Mouse (Mus musculus) hindbrain, postnatal 0 days (tissue): ENCODE data around the gene Phpt1. TPM values are rescaled to one million over a fixed set of nuclear protein-coding genes. Genes with fewer than 3 reads are reported as not detected.
A peak's percentile ranks its signal among the peaks of the same experiment; 100 is the strongest.

Experiments used
- ATAC-seq: fragments of 200-750 bp; cut with Nextera tagmentation; 2 replicates; pipeline ENCODE4 v1.8.0; 2017; ENCODE audit warnings: mild to moderate bottlenecking, moderate TSS enrichment, moderate library complexity
- DNase-seq: peaks from one replicate; pipeline ENCODE4 v3.0.0-alpha.2; 2015; ENCODE audit warnings: low spot score
- H3K27ac ChIP-seq: fragments of 300-500 bp; sonication (generic); 2 replicates; pipeline ENCODE4 v1.5.1; 2014; ENCODE audit warnings: mild to moderate bottlenecking
- H3K27me3 ChIP-seq: fragments of 300-500 bp; sonication (generic); 2 replicates; pipeline ENCODE4 v1.6.1; 2014; ENCODE audit warnings: low read length, mixed read lengths; ENCODE audit not compliant: insufficient read depth
- H3K36me3 ChIP-seq: fragments of 300-500 bp; sonication (generic); 2 replicates; pipeline ENCODE4 v1.6.1; 2014; ENCODE audit warnings: low read length, mixed read lengths; ENCODE audit not compliant: insufficient read depth
- H3K4me1 ChIP-seq: fragments of 300-500 bp; sonication (generic); 2 replicates; pipeline ENCODE4 v1.6.1; 2014; ENCODE audit warnings: antibody characterized with exemption, low read length, mixed read lengths; ENCODE audit not compliant: insufficient read depth
- H3K4me2 ChIP-seq: fragments of 300-500 bp; sonication (generic); 2 replicates; pipeline ENCODE4 v1.6.1; 2014; ENCODE audit warnings: low read depth, mild to moderate bottlenecking, low read length, moderate library complexity, mixed read lengths
- H3K4me3 ChIP-seq: fragments of 300-500 bp; sonication (generic); 2 replicates; pipeline ENCODE4 v1.5.1; 2014; ENCODE audit warnings: low read length
- H3K9ac ChIP-seq: fragments of 300-500 bp; sonication (generic); replicated peaks from 2 replicates; pipeline ENCODE4 v1.6.1; 2014; ENCODE audit warnings: mild to moderate bottlenecking, low read length, moderate library complexity, mixed read lengths
- H3K9me3 ChIP-seq: fragments of 300-500 bp; sonication (generic); 2 replicates; pipeline ENCODE4 v1.6.1; 2016; ENCODE audit warnings: low read length, mixed read lengths
- CTCF ChIP-seq: IDR thresholded peaks from 2 replicates; pipeline ENCODE4 v1.5.1; 2016; ENCODE audit warnings: antibody characterized with exemption, control low read depth, low read depth
- WGBS: fragments of 180-500 bp; shearing (Covaris S2); extraction: QIAGEN DNeasy Blood & Tissue Kit; methylation state at CpG from one replicate; pipeline ENCODE4 v1.1.7; 2014; 5-methylcytosine and 5-hydroxymethylcytosine counted together
- polyA plus RNA-seq: library from polyadenylated mRNA; unstranded; fragments of >200 nt; fragmentation: Nextera tagmentation; extraction: Ambion mirVana; gene quantifications from 2 replicates; pipeline ENCODE4 v1.2.1, GENCODE M21; 2015
- total RNA-seq: library from RNA; depleted of rRNA; stranded (reverse); fragments of >200 nt; gene quantifications from 2 replicates; pipeline ENCODE4 v1.2.3, GENCODE M21; 2014

Gene Phpt1
- total and polyA plus RNA-seq, 2 experiments from 2014 or later = 48.2 to 242 TPM

- WGBS = 15% methylated on average over 11 of the region's 11 CpGs
- no peak for TF ChIP-seq CTCF
- Histone ChIP-seq H3K36me3 (peaks cover 9% of the 10 kb centered on the region; the same call in 1 of the 2 replicates), H3K4me2 (peak overlapping the region; percentile 92), H3K9me3 (no peaks in the 10 kb centered on the region), H3K27ac (peak overlapping the region; percentile 86), H3K27me3 (peaks cover 28% of the 10 kb centered on the region), H3K4me3 (peak overlapping the region; percentile 56), H3K9ac (peak overlapping the region; percentile 67), H3K4me1 (peaks cover 17% of the 10 kb centered on the region)
- DNase-seq (no peak), ATAC-seq (no peak)
Measured at GRCm38 (mm10) chr2:25574136-25574535, 888 bp downstream of the Phpt1 start.

GRCm38 (mm10) chr2:25573068-25573467, 2.0 kb downstream of the Phpt1 start:
- Histone ChIP-seq H3K4me3 (no peak overlapping the region), H3K9me3 (no peaks in the 10 kb centered on the region), H3K4me2 (peak overlapping the region; percentile 92), H3K4me1 (peaks cover 17% of the 10 kb centered on the region), H3K36me3 (peaks cover 5% of the 10 kb centered on the region; the same call in 1 of the 2 replicates), H3K9ac (0 out of 2 replicates have a peak overlapping the region, but pooled peaks have one; percentile 31), H3K27ac (no peak overlapping the region), H3K27me3 (peaks cover 17% of the 10 kb centered on the region)
- TF ChIP-seq CTCF = no peak
- ATAC-seq (no peak), DNase-seq (no peak)
- WGBS = 96% methylated on average over 2 of the region's 2 CpGs

- Histone ChIP-seq H3K4me1 (peaks cover 17% of the 10 kb centered on the region), H3K9ac (0 out of 2 replicates have a peak overlapping the region, but pooled peaks have one; percentile 5), H3K9me3 (no peaks in the 10 kb centered on the region), H3K4me2 (no peak overlapping the region), H3K36me3 (no peaks in the 10 kb centered on the region), H3K4me3 (no peak overlapping the region), H3K27me3 (0 out of 2 replicates have a peak, but pooled peaks cover 2% of the 10 kb centered on the region), H3K27ac (no peak overlapping the region)
- TF ChIP-seq CTCF = no peak
- DNase-seq (no peak), ATAC-seq (no peak)
- 93% methylated on average over 4 of the region's 4 CpGs for WGBS
Measured at GRCm38 (mm10) chr2:25571221-25571620, 3.8 kb downstream of the Phpt1 start.

GRCm38 (mm10) chr2:25569323-25569722, 5.7 kb downstream of the Phpt1 start:
- Histone ChIP-seq H3K4me1 (0 out of 2 replicates have a peak, but pooled peaks cover 11% of the 10 kb centered on the region), H3K4me2 (no peak overlapping the region), H3K9ac (no peak overlapping the region), H3K27ac (no peak overlapping the region), H3K4me3 (no peak overlapping the region), H3K9me3 (no peaks in the 10 kb centered on the region), H3K27me3 (no peaks in the 10 kb centered on the region), H3K36me3 (0 out of 2 replicates have a peak, but pooled peaks cover 6% of the 10 kb centered on the region)
- WGBS = 88% methylated on average over 3 of the region's 3 CpGs
- TF ChIP-seq CTCF = no peak
- no peak for DNase-seq
- ATAC-seq = no peak

- WGBS = 92% methylated on average over 6 of the region's 6 CpGs
- Histone ChIP-seq H3K4me2 (no peak overlapping the region), H3K4me1 (0 out of 2 replicates have a peak, but pooled peaks cover 5% of the 10 kb centered on the region), H3K4me3 (no peak overlapping the region), H3K9me3 (no peaks in the 10 kb centered on the region), H3K27ac (no peak overlapping the region), H3K9ac (no peak overlapping the region), H3K36me3 (peaks cover 14% of the 10 kb centered on the region; the same call in 1 of the 2 replicates), H3K27me3 (no peaks in the 10 kb centered on the region)
- ATAC-seq (no peak), DNase-seq (no peak)
- no peak for TF ChIP-seq CTCF
Measured at GRCm38 (mm10) chr2:25568473-25569019, 6.5 kb downstream of the Phpt1 start.

- Histone ChIP-seq H3K4me1 (no peaks in the 10 kb centered on the region), H3K4me2 (no peak overlapping the region), H3K4me3 (no peak overlapping the region), H3K36me3 (peaks cover 32% of the 10 kb centered on the region), H3K27me3 (no peaks in the 10 kb centered on the region), H3K9me3 (no peaks in the 10 kb centered on the region), H3K27ac (no peak overlapping the region), H3K9ac (no peak overlapping the region)
- DNase-seq (no peak), ATAC-seq (0 out of 2 replicates have a peak, but pooled peaks have one; percentile 14)
- peak; percentile 49 for TF ChIP-seq CTCF
- 78% methylated on average over 6 of the region's 6 CpGs for WGBS
Measured at GRCm38 (mm10) chr2:25566558-25566957, 8.5 kb downstream of the Phpt1 start.

- Histone ChIP-seq H3K36me3 (peaks cover 39% of the 10 kb centered on the region), H3K27ac (no peak overlapping the region), H3K4me2 (no peak overlapping the region), H3K9ac (no peak overlapping the region), H3K4me1 (no peaks in the 10 kb centered on the region), H3K4me3 (no peak overlapping the region), H3K27me3 (no peaks in the 10 kb centered on the region), H3K9me3 (no peaks in the 10 kb centered on the region)
- no peak for DNase-seq
- ATAC-seq = no peak
- 82% methylated on average over 8 of the region's 8 CpGs for WGBS
- TF ChIP-seq CTCF = no peak
Measured at GRCm38 (mm10) chr2:25565741-25566140, 9.3 kb downstream of the Phpt1 start.
